8 mouse cellular contexts compared by ENCODE assay signal in genomic region chr2:132263421-132264265, GRCm38 (mm10). TPM values are rescaled to one million over a fixed set of nuclear protein-coding genes. Genes with fewer than 3 reads are reported as not detected.
DNase-seq lines count a peak whose midpoint lies in the region; ATAC-seq lines count a peak whose summit lies in the region.

No protein-coding gene starts in this region.

- WGBS in hindbrain, embryonic 11.5 days: under 1% methylated on average over 46 of the region's 47 CpGs
- 1% methylated on average over 47 of the region's 47 CpGs for WGBS in neural tube, embryonic 12.5 days

- H3K27ac ChIP-seq in hindbrain, embryonic 11.5 days (ENCODE audit: low read depth, low read length): peak overlapping the region; percentile 73
- peak overlapping the region; percentile 76 for H3K27ac ChIP-seq in neural tube, embryonic 12.5 days

- ATAC-seq in hindbrain, embryonic 11.5 days (ENCODE audit: low FRiP score): peak; percentile 70
- ATAC-seq in neural tube, embryonic 12.5 days (ENCODE audit: low FRiP score, low read depth): peak; percentile 39

- H3K4me2 ChIP-seq in hindbrain, embryonic 11.5 days (replicated peaks; ENCODE audit: low read depth, low read length): peak overlapping the region; percentile 64
- peak overlapping the region; percentile 72 for H3K4me2 ChIP-seq in neural tube, embryonic 12.5 days (replicated peaks)

- no peaks in the 10 kb centered on the region for H3K36me3 ChIP-seq in hindbrain, embryonic 11.5 days (ENCODE audit: control insufficient read depth, insufficient read depth, low read length)
- H3K36me3 ChIP-seq in neural tube, embryonic 12.5 days: no peaks in the 10 kb centered on the region

- no peaks in the 10 kb centered on the region for H3K4me1 ChIP-seq in hindbrain, embryonic 11.5 days (replicated peaks; ENCODE audit: control insufficient read depth, insufficient read depth, low read length)
- peaks cover 13% of the 10 kb centered on the region for H3K4me1 ChIP-seq in neural tube, embryonic 12.5 days

- H3K9ac ChIP-seq in hindbrain, embryonic 11.5 days (ENCODE audit: low read depth, low read length): peak overlapping the region; percentile 91
- peak overlapping the region; percentile 73 for H3K9ac ChIP-seq in neural tube, embryonic 12.5 days

- no peaks in the 10 kb centered on the region for H3K27me3 ChIP-seq in hindbrain, embryonic 11.5 days (ENCODE audit: control insufficient read depth, insufficient read depth, low read length)
- H3K27me3 ChIP-seq in neural tube, embryonic 12.5 days (replicated peaks): no peaks in the 10 kb centered on the region

- DNase-seq in adrenal gland, postnatal 10 days: peak; percentile 44
- DNase-seq in adrenal gland, postnatal 4 days (ENCODE audit: low spot score in 2 of 2): no peak
- peak; percentile 40 for DNase-seq in ES-CJ7 (ENCODE audit: low read depth, low spot score)
- peak; percentile 61 for DNase-seq in embryo, embryonic 10.5 days (ENCODE audit: low spot score)
- DNase-seq in hindbrain, embryonic 11.5 days (ENCODE audit: low spot score): peak; percentile 59
- peak; percentile 25 for DNase-seq in liver
- peak; percentile 51 to 58 for DNase-seq in thymus, postnatal 36 days

- no peaks in the 10 kb centered on the region for H3K9me3 ChIP-seq in hindbrain, embryonic 11.5 days (ENCODE audit: control insufficient read depth, low read length)
- H3K9me3 ChIP-seq in neural tube, embryonic 12.5 days: no peaks in the 10 kb centered on the region

- peak overlapping the region; percentile 93 for H3K4me3 ChIP-seq in hindbrain, embryonic 11.5 days (ENCODE audit: low read depth, low read length)
- peak overlapping the region; percentile 92 for H3K4me3 ChIP-seq in neural tube, embryonic 12.5 days

RNA-seq across cellular contexts. Expression of gene Cds2, which starts 0.7 kb away (rescaled TPM):
- 10 to 100 TPM; 52.2 to 54.9 TPM for total RNA-seq in adrenal gland, postnatal 10 days (2021)
- 10 to 100 TPM; 63.3 to 77.3 TPM for total RNA-seq in adrenal gland, postnatal 4 days (2021)
- polyA plus RNA-seq in hindbrain, embryonic 11.5 days (2014; fragmentation: Nextera tagmentation; extraction: Ambion mirVana): 33.5 and 34.5 TPM in 2 replicates
- 42.9 and 47.6 TPM in 2 replicates for polyA plus RNA-seq in neural tube, embryonic 12.5 days (2016; fragmentation: Nextera tagmentation; extraction: Ambion mirVana)

RNA-seq across cellular contexts. Expression of gene Pcna, which starts 10.5 kb away (rescaled TPM):
- 100 to 1,000 TPM; 105 to 109 TPM for total RNA-seq in adrenal gland, postnatal 10 days (2021)
- 100 to 1,000 TPM; 141 to 161 TPM for total RNA-seq in adrenal gland, postnatal 4 days (2021)
- polyA plus RNA-seq in hindbrain, embryonic 11.5 days (2014; fragmentation: Nextera tagmentation; extraction: Ambion mirVana): 314 and 333 TPM in 2 replicates
- polyA plus RNA-seq in neural tube, embryonic 12.5 days (2016; fragmentation: Nextera tagmentation; extraction: Ambion mirVana): 189 and 190 TPM in 2 replicates

RNA-seq across cellular contexts. Expression of gene Tmem230, which starts 16.0 kb away (rescaled TPM):
- 10 to 100 TPM; 29.1 to 31.3 TPM for total RNA-seq in adrenal gland, postnatal 10 days (2021)
- 10 to 100 TPM; 37.5 to 39.1 TPM for total RNA-seq in adrenal gland, postnatal 4 days (2021)
- 58.1 and 66.1 TPM in 2 replicates for polyA plus RNA-seq in hindbrain, embryonic 11.5 days (2014; fragmentation: Nextera tagmentation; extraction: Ambion mirVana)
- polyA plus RNA-seq in neural tube, embryonic 12.5 days (2016; fragmentation: Nextera tagmentation; extraction: Ambion mirVana): 54.3 and 59.6 TPM in 2 replicates

Comparison
In these comparisons a context has a peak if more than half of its experiments do, and no peak if none do; other contexts are left out.
1. DNase-seq: peak in adrenal gland, postnatal 10 days (single experiment), ES-CJ7 (single experiment), embryo, embryonic 10.5 days (single experiment), hindbrain, embryonic 11.5 days (single experiment), liver (single experiment) and thymus, postnatal 36 days (2 of 2); none in adrenal gland, postnatal 4 days (0 of 2).